Mouse (Mus musculus): ENCODE data around the gene Abcg1. TPM values are rescaled to one million over a fixed set of nuclear protein-coding genes. Genes with fewer than 3 reads are reported as not detected.

Gene Abcg1
- total and polyA plus RNA-seq, 3 experiments: 2.2 to 4.6 (median 2.2) TPM

DNA sequence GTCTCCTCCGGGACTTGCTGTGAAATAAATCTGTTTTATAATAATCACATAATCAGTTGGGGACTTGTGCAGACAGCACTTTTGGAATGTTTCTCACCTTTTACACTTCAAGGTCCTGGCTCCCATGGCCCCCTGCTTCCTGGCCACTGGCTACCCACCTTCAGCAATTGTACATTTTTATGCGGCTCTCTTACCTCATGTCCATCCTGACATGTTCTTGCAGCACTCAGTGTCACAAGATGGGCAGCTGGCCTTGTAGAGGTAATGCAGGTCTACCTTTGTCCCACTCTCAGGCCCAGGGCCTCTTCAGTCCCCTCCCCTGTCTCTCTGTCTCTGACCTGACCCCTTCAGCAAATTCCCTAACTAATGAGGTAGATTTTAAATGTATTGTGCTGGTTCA is 39.4 kb downstream of the Abcg1 start:
- H3K4me2 ChIP-seq (ENCODE audit: insufficient read depth, low read depth, poor library complexity, severe bottlenecking): no peak overlapping the region
- H3K27me3 ChIP-seq (replicated peaks): peaks cover 2% of the 10 kb centered on the region
- H3K9me3 ChIP-seq (replicated peaks; ENCODE audit: low read length): peaks cover 6% of the 10 kb centered on the region
- no peak for DNase-seq (ENCODE audit: extremely low read depth)
- H3K27ac ChIP-seq (ENCODE audit: insufficient read depth, low read depth): no peak overlapping the region
- in situ Hi-C loops (cut with MboI; ENCODE audit: low pct_ligation_motif_present, low pct_unique_long_range_greater_than_20kb, low sequenced_read_pairs): no loop called here
- H3K4me3 ChIP-seq (replicated peaks in 1 of 3; ENCODE audit: low read depth in 2 of 3, low read length in 2 of 3, poor library complexity in 1 of 3): no peak overlapping the region
- dilution Hi-C loops (cut with MboI; ENCODE audit: extremely low pct_ligation_motif_present, extremely low pct_unique_long_range_greater_than_20kb, low sequenced_read_pairs): no loop called here
- H3K9ac ChIP-seq (ENCODE audit: insufficient read depth, low read depth): no peak overlapping the region
- no peaks in the 10 kb centered on the region for H3K79me2 ChIP-seq (replicated peaks; ENCODE audit: control insufficient read depth, extremely low read depth, insufficient read depth, poor library complexity, severe bottlenecking)
- TF ChIP-seq ELF1 (IDR thresholded peaks at IDR 0.05; ENCODE audit: low read depth, low read length) (no peak), RAD21 (IDR thresholded peaks at IDR 0.05; ENCODE audit: low read depth, low read length) (no peak), MAFK (IDR thresholded peaks at IDR 0.05; ENCODE audit: insufficient replicate concordance, low read length) (no peak)
- H3K4me1 ChIP-seq (ENCODE audit: control insufficient read depth in 1 of 2, insufficient read depth in 2 of 2): no peaks in the 10 kb centered on the region
- H3K36me3 ChIP-seq (replicated peaks in 1 of 2; ENCODE audit: control insufficient read depth in 1 of 2, insufficient read depth in 1 of 2, low read length in 1 of 2): peaks cover 7 to 8% of the 10 kb centered on the region in 2 experiments

DNA sequence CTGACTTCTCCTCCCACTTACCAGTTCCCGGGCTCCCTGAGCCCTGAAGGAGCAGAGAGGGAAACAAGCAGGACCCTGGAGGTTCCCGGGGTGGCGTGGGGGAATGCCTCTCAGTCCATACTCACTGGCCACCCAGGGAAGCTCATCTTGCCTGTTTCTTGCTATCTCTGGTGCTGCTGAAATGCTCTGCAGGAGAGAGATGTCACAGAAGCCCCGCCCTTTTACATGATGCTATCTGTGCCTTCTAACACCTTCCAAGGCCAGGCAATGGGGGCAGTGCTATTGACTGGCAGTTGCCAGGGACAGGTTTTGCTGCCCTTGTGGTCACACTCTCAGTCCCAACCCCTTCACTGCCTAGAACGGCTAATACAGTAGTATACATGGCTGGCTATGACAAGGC is 41.3 kb downstream of the Abcg1 start:
- H3K79me2 ChIP-seq (replicated peaks; ENCODE audit: control insufficient read depth, extremely low read depth, insufficient read depth, poor library complexity, severe bottlenecking): no peaks in the 10 kb centered on the region
- dilution Hi-C loops (cut with MboI; ENCODE audit: extremely low pct_ligation_motif_present, extremely low pct_unique_long_range_greater_than_20kb, low sequenced_read_pairs) (no loop called here), in situ Hi-C loops (cut with MboI; ENCODE audit: low pct_ligation_motif_present, low pct_unique_long_range_greater_than_20kb, low sequenced_read_pairs) (no loop called here)
- no peak overlapping the region for H3K4me3 ChIP-seq (replicated peaks in 1 of 3; ENCODE audit: low read depth in 2 of 3, low read length in 2 of 3, poor library complexity in 1 of 3)
- peaks cover 0 to 2% of the 10 kb centered on the region in 2 experiments for H3K36me3 ChIP-seq (replicated peaks in 1 of 2; ENCODE audit: control insufficient read depth in 1 of 2, insufficient read depth in 1 of 2, low read length in 1 of 2)
- no peak overlapping the region for H3K4me2 ChIP-seq (ENCODE audit: insufficient read depth, low read depth, poor library complexity, severe bottlenecking)
- H3K4me1 ChIP-seq (ENCODE audit: control insufficient read depth in 1 of 2, insufficient read depth in 2 of 2): no peaks in the 10 kb centered on the region
- DNase-seq (ENCODE audit: extremely low read depth): no peak
- H3K9me3 ChIP-seq (replicated peaks; ENCODE audit: low read length): no peaks in the 10 kb centered on the region
- TF ChIP-seq SMC3 (IDR thresholded peaks at IDR 0.05; ENCODE audit: low read depth, low read length) (no peak), BHLHE40 (IDR thresholded peaks at IDR 0.05; ENCODE audit: low read depth, low read length) (no peak), MAFK (IDR thresholded peaks at IDR 0.05; ENCODE audit: insufficient replicate concordance, low read length) (no peak), POLR2AphosphoS2 (IDR thresholded peaks at IDR 0.05; ENCODE audit: low read depth, low read length) (no peak), MAX (IDR thresholded peaks at IDR 0.05; ENCODE audit: low read length) (no peak), JUN (IDR thresholded peaks at IDR 0.05; ENCODE audit: insufficient read depth, low read depth, low read length) (no peak), PAX5 (IDR thresholded peaks at IDR 0.05; ENCODE audit: low read length) (no peak), EP300 (IDR thresholded peaks at IDR 0.05; ENCODE audit: low read length) (no peak), RAD21 (IDR thresholded peaks at IDR 0.05; ENCODE audit: low read depth, low read length) (no peak), CTCF (conservative IDR thresholded peaks at IDR 0.05 in 1 of 2, IDR thresholded peaks at IDR 0.05 in 1 of 2; ENCODE audit: low read depth in 2 of 2, low read length in 2 of 2) (no peak), TBP (conservative IDR thresholded peaks at IDR 0.05; ENCODE audit: low read depth, low read length) (no peak), RCOR1 (conservative IDR thresholded peaks at IDR 0.05; ENCODE audit: low read depth, low read length) (no peak), CHD1 (IDR thresholded peaks at IDR 0.05; ENCODE audit: low read depth, low read length) (no peak), ZKSCAN1 (IDR thresholded peaks at IDR 0.05; ENCODE audit: borderline replicate concordance, low read depth, low read length) (no peak)
- no peak overlapping the region for H3K27ac ChIP-seq (ENCODE audit: insufficient read depth, low read depth)
- no peak overlapping the region for H3K9ac ChIP-seq (ENCODE audit: insufficient read depth, low read depth)
- peaks cover 4% of the 10 kb centered on the region for H3K27me3 ChIP-seq (replicated peaks)

Measured in CH12.LX (cell line).